Mouse (Mus musculus): ENCODE data around the gene Clspn.

DNA sequence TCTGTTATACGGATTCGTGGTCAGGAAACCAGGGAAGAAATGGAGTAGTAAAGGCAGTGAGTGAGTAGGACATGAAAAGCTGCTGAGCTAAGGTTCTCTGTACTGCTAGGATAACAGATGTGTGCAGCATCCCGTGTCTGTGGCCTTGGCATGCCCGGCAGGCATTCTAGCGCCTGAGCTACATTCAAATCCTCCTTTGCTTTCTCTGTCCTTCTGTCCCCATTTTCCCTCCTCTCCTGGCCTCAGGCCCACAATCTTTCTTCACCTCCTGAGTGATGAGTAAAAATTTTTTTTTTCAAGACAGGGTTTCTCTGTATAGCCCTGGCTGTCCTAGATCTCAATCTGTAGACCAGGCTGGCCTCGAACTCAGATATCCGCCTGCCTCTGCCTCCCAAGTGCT, 4.6 kb upstream of the Clspn start:
- TF ChIP-seq CTCF (IDR thresholded peaks at IDR 0.05; ENCODE audit: control insufficient read depth, insufficient read depth, insufficient read length): no peak
- TF ChIP-seq USF1 (IDR thresholded peaks at IDR 0.05; ENCODE audit: low read depth): no peak
- TF ChIP-seq MAX (IDR thresholded peaks at IDR 0.05): no peak
